Mouse (Mus musculus): Measurements from ENCODE around the gene Hepacam. TPM values are rescaled to one million over a fixed set of nuclear protein-coding genes. Genes with fewer than 3 reads are reported as not detected.

Hepacam gene
- 5.4 and 7.4 TPM in 2 replicates for polyA plus RNA-seq (2015; fragmentation: Nextera tagmentation; extraction: Ambion mirVana)

DNA sequence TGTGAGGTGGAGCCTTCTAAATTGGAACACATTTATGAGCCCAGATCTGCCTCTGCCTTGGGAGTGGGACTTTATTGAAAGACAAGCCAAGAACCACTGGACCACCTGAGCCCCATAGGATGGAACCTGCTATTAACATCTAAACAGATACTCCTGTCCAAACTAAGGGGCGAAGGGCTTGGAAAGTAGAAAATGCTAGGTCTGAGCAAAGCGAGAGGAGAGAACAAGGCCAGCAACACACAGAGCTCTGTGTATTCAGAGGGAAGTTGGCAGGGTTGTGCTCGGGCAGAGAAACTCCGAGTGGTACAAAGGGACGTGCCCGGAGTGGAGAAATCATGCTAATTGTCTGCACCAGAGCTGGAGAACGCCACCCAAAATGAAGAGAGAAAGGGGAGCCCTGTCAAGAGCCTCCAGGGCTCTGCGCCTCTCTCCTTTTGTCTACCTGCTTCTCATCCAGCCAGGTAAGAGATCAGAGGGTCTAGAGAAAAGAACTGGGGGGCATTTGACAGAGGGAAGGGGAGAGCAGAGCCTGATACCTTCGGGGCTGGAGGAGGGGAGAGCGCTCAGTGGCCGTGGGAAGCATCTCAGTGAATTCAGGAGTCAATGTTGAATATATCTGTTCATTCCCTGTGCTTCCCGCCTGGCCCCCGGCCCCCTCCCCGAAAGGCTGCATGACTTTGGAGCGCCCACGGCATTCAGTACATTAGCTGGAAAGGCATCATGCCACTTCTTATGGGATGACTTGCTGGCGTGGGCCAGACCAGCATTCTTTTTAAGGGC, at the start of gene Hepacam:
Gene Hepacam, plus strand, starts transcription at position 51 of the 780 bp plus-strand sequence.
- H3K27me3 ChIP-seq: no peaks in the 10 kb centered on the region
- no peaks in the 10 kb centered on the region for H3K4me1 ChIP-seq (replicated peaks)
- H3K9ac ChIP-seq: no peak within 1 kb of the TSS
- H3K4me3 ChIP-seq: 0 out of 2 replicates have a peak within 1 kb of the TSS, but pooled peaks have one; percentile 8
- H3K9me3 ChIP-seq: no peaks in the 10 kb centered on the region
- peak; percentile 69; the same call in 1 of the 2 replicates for ATAC-seq (ENCODE audit: low FRiP score)
- no peaks in the 10 kb centered on the region for H3K36me3 ChIP-seq
- peak within 1 kb of the TSS; percentile 77 for H3K27ac ChIP-seq
- no peak within 1 kb of the TSS for H3K4me2 ChIP-seq
- 83% methylated on average over 17 of the region's 17 CpGs for WGBS

DNA sequence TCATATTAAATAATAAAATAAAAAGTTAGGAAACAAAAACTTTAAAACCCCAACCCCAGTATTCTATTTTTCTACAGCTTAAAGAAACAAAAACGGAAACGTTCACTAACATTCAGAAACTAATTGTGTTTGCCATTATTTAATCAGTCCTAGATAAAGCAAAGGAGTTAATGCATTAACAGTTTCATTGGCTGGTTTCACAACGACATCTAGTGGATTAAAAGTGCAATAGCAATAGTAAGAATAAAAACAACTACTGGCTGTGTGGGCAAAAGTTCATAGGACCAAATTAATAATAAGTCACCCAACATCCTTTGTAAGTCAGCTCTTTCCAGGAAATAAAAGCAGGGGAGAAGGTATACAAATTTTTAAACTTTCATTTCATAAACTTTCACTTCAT, 37.7 kb upstream of the Hepacam start:
- Histone ChIP-seq H3K4me2 (no peak overlapping the region), H3K27me3 (no peaks in the 10 kb centered on the region), H3K36me3 (no peaks in the 10 kb centered on the region), H3K9ac (no peak overlapping the region), H3K27ac (no peak overlapping the region), H3K4me1 (replicated peaks) (no peaks in the 10 kb centered on the region), H3K4me3 (no peak overlapping the region), H3K9me3 (no peaks in the 10 kb centered on the region)
- WGBS: 47% methylated on average over 3 of the region's 3 CpGs
- no peak for ATAC-seq (ENCODE audit: low FRiP score)

DNA sequence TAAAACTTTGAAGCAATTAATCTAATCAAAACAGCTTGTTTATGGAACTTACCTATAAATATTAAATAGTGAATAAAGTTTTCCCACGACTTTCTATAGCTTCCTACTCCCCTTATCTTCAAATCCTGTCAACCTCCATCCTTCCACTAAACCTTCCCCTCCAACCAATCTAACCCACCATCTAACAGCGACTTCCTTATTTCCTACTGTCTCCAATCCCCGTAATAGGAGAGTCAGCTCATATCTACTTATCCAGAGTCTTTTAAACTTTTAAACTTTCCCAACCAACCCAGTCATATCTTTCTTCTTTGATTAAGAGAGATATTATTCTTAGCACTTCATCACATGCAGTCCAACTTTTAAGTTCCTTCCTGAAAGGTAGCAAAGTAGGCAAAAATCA, 21.7 kb upstream of the Hepacam start:
- no peak overlapping the region for H3K27ac ChIP-seq
- no peaks in the 10 kb centered on the region for H3K9me3 ChIP-seq
- WGBS: 90% methylated on average over 3 of the region's 3 CpGs
- no peaks in the 10 kb centered on the region for H3K27me3 ChIP-seq
- H3K36me3 ChIP-seq: peaks cover 19% of the 10 kb centered on the region
- no peak for ATAC-seq (ENCODE audit: low FRiP score)
- H3K4me3 ChIP-seq: no peak overlapping the region
- no peak overlapping the region for H3K4me2 ChIP-seq
- peaks cover 12% of the 10 kb centered on the region for H3K4me1 ChIP-seq (replicated peaks)
- H3K9ac ChIP-seq: no peak overlapping the region

DNA sequence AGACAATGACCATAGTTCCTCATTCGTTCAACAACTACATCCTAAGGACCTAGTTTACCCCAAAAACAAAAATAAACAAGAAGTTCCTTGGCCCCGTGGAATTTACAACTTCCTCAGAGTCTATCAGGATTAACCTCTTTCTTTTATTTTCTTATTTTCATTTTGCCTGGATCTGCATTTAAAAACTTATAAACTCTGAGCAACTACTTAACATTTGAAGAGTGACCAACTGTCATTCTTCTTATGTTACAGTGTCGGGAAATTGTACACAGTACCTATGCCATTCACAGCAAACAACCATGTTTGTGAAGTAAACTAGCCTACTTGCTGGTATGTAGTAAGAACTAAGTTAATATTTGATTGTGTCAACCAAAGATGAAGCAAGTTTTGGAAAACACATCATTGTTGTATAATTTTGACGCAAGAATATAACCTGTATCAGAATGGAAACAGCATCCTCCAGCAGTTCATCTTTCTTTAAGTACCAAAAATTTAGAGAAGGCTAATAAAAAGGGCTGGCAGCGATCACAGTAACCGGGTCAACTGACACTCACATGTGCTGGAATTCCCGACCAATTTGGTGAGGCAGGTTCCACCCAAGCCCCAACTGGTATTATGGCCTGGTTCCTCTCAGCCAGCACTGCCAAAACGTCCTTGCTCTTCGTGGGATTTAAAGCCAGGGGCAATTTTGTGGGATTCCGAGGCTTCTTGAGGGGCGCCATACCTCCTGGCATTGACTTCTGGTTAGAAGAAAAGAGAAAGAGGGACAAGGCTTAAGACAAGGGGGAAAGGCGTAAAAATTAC, 19.8 kb upstream of the Hepacam start:
- H3K9ac ChIP-seq: peak overlapping the region; percentile 87
- H3K9me3 ChIP-seq: no peaks in the 10 kb centered on the region
- 0 out of 2 replicates have a peak, but pooled peaks cover 5% of the 10 kb centered on the region for H3K36me3 ChIP-seq
- 25% methylated on average over 12 of the region's 12 CpGs for WGBS
- peak overlapping the region; percentile 92 for H3K27ac ChIP-seq
- H3K4me2 ChIP-seq: peak overlapping the region; percentile 77
- no peaks in the 10 kb centered on the region for H3K27me3 ChIP-seq
- H3K4me1 ChIP-seq (replicated peaks): peaks cover 12% of the 10 kb centered on the region
- peak overlapping the region; percentile 69 for H3K4me3 ChIP-seq
- ATAC-seq (ENCODE audit: low FRiP score): 0 out of 2 replicates have a peak, but pooled peaks have one; percentile 4

DNA sequence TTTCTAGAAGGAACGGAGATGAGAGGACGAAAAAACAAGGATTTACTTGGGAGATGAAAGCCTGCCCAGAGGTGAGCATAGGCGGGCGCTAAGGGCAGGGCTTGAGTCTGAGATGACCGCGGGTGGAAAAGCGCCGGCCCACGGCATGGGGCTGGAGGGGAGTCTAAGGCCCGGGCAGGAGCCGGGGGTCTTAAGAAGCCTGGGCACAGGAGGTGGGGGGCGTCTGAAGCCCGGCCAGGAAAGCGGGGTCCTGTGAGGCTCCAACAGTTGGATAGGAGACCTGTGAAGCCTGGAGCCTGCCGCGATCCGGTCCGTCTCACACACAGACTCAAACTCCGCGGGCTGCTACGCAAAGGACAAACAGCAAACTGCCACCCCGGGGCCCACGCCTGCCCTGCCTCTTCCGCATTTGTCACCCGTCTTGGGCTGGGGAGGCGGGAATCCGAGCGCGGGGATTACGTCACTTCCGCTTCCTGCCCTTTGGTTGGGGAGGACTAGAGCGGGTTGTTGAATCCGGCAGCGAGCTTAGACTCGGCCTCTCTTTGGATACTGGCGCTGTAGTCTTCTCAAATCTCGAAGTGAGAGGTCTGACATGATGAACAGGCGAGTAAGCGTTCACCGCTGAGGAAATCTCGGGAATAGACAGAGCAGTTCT, 19.0 kb upstream of the Hepacam start, which contains the start of gene Ccdc15:
Gene Ccdc15, minus strand, starts transcription at position 445 of the 655 bp plus-strand sequence.
- Histone ChIP-seq H3K27ac (peak within 1 kb of the TSS; percentile 92), H3K4me1 (replicated peaks) (peaks cover 12% of the 10 kb centered on the region), H3K36me3 (no peaks in the 10 kb centered on the region), H3K4me3 (peak within 1 kb of the TSS; percentile 69), H3K9me3 (no peaks in the 10 kb centered on the region), H3K27me3 (no peaks in the 10 kb centered on the region), H3K4me2 (peak within 1 kb of the TSS; percentile 77), H3K9ac (peak within 1 kb of the TSS; percentile 87)
- WGBS: under 1% methylated on average over 41 of the region's 41 CpGs
- peak; percentile 100 for ATAC-seq (ENCODE audit: low FRiP score)

DNA sequence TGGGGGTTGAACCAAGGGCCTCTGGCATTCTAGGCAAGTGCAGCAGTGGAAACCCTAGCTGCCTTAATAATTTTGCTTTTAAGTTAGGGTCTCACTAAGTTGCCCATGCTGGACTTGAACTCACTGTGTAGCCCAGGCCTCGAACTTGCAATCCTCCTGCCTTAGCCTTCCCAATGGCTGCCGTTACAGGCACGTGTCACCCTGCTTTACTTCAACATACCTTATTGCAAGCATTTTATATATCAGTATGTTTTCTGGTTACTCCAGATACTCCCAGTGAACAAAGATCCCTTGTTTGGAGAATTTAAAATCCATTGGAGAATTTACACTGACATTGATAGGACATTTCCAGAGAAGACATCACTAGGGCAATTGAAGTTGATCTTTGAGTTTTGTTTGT, 18.1 kb upstream of the Hepacam start:
- no peak for ATAC-seq (ENCODE audit: low FRiP score)
- Histone ChIP-seq H3K4me1 (replicated peaks) (peaks cover 12% of the 10 kb centered on the region), H3K4me2 (peak overlapping the region; percentile 77), H3K27ac (peak overlapping the region; percentile 92), H3K36me3 (no peaks in the 10 kb centered on the region), H3K9me3 (no peaks in the 10 kb centered on the region), H3K27me3 (no peaks in the 10 kb centered on the region), H3K4me3 (peak overlapping the region; percentile 69), H3K9ac (peak overlapping the region; percentile 87)
- 93% methylated on average over 3 of the region's 3 CpGs for WGBS

DNA sequence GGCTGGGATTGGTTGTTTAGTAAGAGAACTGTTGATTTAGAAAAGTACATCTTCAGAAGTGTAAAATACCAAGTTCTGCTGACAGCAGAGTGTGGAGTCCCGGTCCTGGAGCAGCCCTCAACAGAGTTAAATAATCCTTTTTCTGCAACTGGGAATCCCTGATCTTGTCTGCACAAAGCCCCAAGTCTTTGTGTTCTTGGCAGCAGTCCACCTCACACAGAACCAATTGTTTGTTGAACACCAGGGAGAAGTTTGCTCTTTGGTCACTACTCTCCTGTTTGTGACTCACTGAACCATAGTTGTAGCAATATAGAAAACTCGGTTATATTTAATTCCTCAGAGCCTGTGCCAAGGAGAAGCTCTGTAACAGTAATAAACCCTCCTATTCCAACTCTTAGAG, 15.9 kb upstream of the Hepacam start:
- H3K4me3 ChIP-seq: no peak overlapping the region
- no peak for ATAC-seq (ENCODE audit: low FRiP score)
- H3K4me1 ChIP-seq (replicated peaks): peaks cover 12% of the 10 kb centered on the region
- no peak overlapping the region for H3K4me2 ChIP-seq
- 59% methylated on average over 2 of the region's 2 CpGs for WGBS
- no peaks in the 10 kb centered on the region for H3K36me3 ChIP-seq
- H3K9me3 ChIP-seq: no peaks in the 10 kb centered on the region
- H3K9ac ChIP-seq: no peak overlapping the region
- no peaks in the 10 kb centered on the region for H3K27me3 ChIP-seq
- H3K27ac ChIP-seq: no peak overlapping the region

DNA sequence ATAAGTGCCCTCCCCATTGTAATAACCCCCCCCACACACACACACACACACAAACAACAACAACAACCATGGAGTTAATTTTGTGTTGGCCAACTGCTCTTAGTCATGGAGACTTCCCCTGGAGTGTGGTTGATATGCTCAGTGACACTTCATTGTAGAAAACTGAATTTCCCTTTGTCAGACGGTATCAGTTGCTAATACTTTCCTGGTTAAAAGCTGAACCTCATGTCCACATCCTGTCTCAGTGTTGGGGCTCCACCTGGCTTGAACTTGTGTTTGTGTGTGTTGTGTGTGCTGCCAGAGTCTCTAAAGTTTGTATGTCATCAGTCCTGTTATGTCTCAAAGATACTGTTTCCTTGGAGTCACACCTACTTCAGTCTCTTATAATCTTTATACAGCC, 12.7 kb upstream of the Hepacam start:
- WGBS: 67% methylated on average over 1 of the region's 1 CpGs
- no peak overlapping the region for H3K9ac ChIP-seq
- ATAC-seq (ENCODE audit: low FRiP score): no peak
- peaks cover 11% of the 10 kb centered on the region for H3K4me1 ChIP-seq (replicated peaks)
- no peaks in the 10 kb centered on the region for H3K27me3 ChIP-seq
- H3K4me2 ChIP-seq: no peak overlapping the region
- no peak overlapping the region for H3K4me3 ChIP-seq
- no peaks in the 10 kb centered on the region for H3K36me3 ChIP-seq
- H3K27ac ChIP-seq: no peak overlapping the region
- no peaks in the 10 kb centered on the region for H3K9me3 ChIP-seq

DNA sequence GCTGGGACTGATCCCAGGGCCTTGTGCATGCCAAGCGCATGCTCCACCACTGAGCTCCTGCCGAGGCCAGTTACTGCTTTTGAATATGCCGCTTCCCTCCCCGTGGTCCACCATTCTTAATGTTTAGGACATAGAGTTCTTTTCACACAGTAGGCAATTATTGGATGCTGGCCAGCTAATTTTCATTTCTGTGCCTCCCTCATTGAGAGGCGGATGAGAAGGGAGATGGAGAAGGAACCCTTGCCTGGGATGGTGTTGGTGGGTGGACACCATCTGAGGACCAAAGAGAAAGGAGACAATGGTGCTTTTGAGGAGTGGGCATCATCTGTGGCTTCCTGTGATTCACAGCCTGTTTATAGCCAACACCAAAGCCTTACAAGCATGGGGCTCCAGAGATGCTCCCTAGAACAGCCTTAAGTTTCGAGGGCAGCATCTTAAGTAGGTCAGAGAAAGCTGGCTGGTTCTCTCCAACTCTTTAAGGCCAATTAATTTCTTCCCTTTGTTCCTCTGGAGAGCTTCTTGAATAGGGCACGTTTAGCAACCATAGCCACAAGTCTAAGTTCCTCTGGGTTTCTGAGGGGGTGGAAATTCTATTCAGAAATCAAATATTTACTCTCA, 8.3 kb upstream of the Hepacam start:
- ATAC-seq (ENCODE audit: low FRiP score): peak; percentile 74
- Histone ChIP-seq H3K27ac (peak overlapping the region; percentile 79), H3K4me1 (replicated peaks) (peaks cover 21% of the 10 kb centered on the region), H3K4me3 (no peak overlapping the region), H3K36me3 (no peaks in the 10 kb centered on the region), H3K27me3 (no peaks in the 10 kb centered on the region), H3K9me3 (no peaks in the 10 kb centered on the region), H3K9ac (no peak overlapping the region), H3K4me2 (no peak overlapping the region)
- 44% methylated on average over 7 of the region's 7 CpGs for WGBS

DNA sequence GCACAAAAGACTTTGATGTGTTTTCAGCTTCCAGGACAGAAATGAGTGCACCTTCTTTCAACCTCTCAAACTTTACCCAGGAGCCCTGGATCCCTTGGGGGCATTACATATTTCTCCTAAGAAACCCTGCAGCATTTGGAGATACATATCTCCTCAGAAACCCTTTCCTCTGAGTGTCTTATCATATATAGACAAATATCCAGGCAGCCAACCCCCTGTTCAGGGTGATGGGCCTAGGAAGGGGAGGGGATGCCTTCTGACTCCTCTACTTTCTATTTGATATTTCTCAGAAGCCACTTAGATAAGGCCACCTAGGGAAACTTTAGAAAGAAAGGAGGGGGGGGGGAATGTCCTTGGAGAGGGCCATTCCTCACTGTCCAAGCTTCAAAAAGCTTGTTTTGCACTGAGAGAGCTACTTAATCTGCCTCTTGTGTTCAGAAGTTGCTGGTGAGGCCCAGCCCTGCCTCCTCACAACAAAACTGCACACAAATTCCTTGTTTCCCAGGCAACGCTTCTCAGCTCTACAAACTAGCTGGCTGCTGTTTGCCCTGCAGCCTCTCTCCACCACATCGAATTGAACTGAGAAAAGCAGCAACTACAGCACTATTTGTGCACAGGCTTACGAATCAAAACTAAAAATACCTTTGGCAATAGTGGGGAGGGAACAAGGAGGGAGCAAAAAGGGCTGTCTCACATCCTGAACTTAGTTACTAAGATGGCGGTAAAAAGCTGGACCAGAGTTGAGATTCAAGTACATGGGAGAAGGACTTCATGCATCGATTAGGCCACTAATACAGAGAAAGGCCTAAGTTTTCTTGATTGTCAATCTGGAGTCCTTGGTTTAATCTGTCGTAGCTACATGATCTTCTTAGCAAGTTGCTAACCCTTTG, 7.6 kb upstream of the Hepacam start:
- Histone ChIP-seq H3K4me1 (replicated peaks) (peaks cover 21% of the 10 kb centered on the region), H3K9ac (no peak overlapping the region), H3K27me3 (no peaks in the 10 kb centered on the region), H3K4me2 (no peak overlapping the region), H3K36me3 (no peaks in the 10 kb centered on the region), H3K27ac (peak overlapping the region; percentile 79), H3K9me3 (no peaks in the 10 kb centered on the region), H3K4me3 (no peak overlapping the region)
- 21% methylated on average over 6 of the region's 6 CpGs for WGBS
- peak; percentile 76 for ATAC-seq (ENCODE audit: low FRiP score)

DNA sequence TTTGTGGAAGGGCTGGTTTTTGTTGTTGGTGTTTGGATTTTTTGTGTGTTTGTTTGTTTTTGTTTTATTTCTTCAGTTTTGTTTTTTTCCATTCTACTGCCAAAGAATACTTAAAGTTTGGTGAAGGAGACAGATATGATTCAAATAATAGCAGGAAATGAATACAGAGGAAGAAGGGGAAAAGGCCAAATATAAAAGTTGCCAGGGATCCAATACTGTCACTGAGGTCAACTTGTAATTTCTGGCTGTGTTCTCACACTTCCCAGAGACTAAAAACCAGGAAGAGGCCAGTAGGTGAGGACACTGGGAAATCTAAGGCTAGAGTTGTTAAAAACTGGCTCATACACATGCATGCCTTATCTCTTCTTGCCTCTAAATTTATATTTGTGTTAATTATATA, 5.1 kb upstream of the Hepacam start:
- Histone ChIP-seq H3K27ac (no peak overlapping the region), H3K4me1 (replicated peaks) (peaks cover 21% of the 10 kb centered on the region), H3K36me3 (no peaks in the 10 kb centered on the region), H3K4me2 (no peak overlapping the region), H3K4me3 (no peak overlapping the region), H3K9me3 (no peaks in the 10 kb centered on the region), H3K27me3 (no peaks in the 10 kb centered on the region), H3K9ac (no peak overlapping the region)
- ATAC-seq (ENCODE audit: low FRiP score): no peak

Measured in hindbrain, embryonic 13.5 days (tissue).